Mouse (Mus musculus) heart, embryonic 14.5 days (tissue): ENCODE results near the gene Cyp17a1. TPM values are rescaled to one million over a fixed set of nuclear protein-coding genes. Genes with fewer than 3 reads are reported as not detected.

Experiments used
- ATAC-seq: fragments of 200-750 bp; cut with Nextera tagmentation; 2 replicates; pipeline ENCODE4 v1.8.0; 2017; ENCODE audit warnings: low read depth, moderate TSS enrichment; ENCODE audit not compliant: insufficient number of reproducible peaks, insufficient read depth, low FRiP score
- H3K27ac ChIP-seq, 2 experiments: fragments of 200-500 bp in 1 of 2; fragments of 300-500 bp in 1 of 2; sonication (generic) in 1 of 2; replicated peaks in 1 of 2; 2 replicates each; pipeline ENCODE4 v1.5.1; 2012 to 2014; ENCODE audit warnings: low read depth in 2 of 2, low read length in 2 of 2, control low read depth in 1 of 2, mild to moderate bottlenecking in 1 of 2, mixed read lengths in 1 of 2; ENCODE audit not compliant: control insufficient read depth in 1 of 2, insufficient read depth in 1 of 2
- H3K27me3 ChIP-seq: fragments of 300-500 bp; sonication (generic); 2 replicates; pipeline ENCODE4 v1.6.1; 2014; ENCODE audit warnings: mild to moderate bottlenecking, low read length, control low read depth; ENCODE audit not compliant: control insufficient read depth, insufficient read depth
- H3K36me3 ChIP-seq: fragments of 300-500 bp; sonication (generic); 2 replicates; pipeline ENCODE4 v1.6.1; 2014; ENCODE audit warnings: mild to moderate bottlenecking, control low read depth, low read length, mixed read lengths; ENCODE audit not compliant: control insufficient read depth, insufficient read depth
- H3K4me1 ChIP-seq, 2 experiments: fragments of 200-500 bp in 1 of 2; fragments of 300-500 bp in 1 of 2; sonication (generic) in 1 of 2; 2 replicates each; pipeline ENCODE4 v1.6.1; 2012 to 2014; ENCODE audit warnings: low read length in 2 of 2, control low read depth in 1 of 2, mixed read lengths in 1 of 2; ENCODE audit not compliant: control insufficient read depth in 2 of 2, insufficient read depth in 2 of 2
- H3K4me2 ChIP-seq: fragments of 300-500 bp; sonication (generic); 2 replicates; pipeline ENCODE4 v1.6.1; 2014; ENCODE audit warnings: mild to moderate bottlenecking, low read length
- H3K4me3 ChIP-seq, 2 experiments: fragments of 200-500 bp in 1 of 2; fragments of 300-500 bp in 1 of 2; sonication (generic) in 1 of 2; 2 replicates each; pipeline ENCODE4 v1.5.1; 2012 to 2014; ENCODE audit warnings: low read length in 2 of 2, mild to moderate bottlenecking in 2 of 2, control low read depth in 1 of 2, low read depth in 1 of 2, moderate library complexity in 1 of 2; ENCODE audit not compliant: control insufficient read depth in 1 of 2, insufficient read depth in 1 of 2
- H3K9ac ChIP-seq: fragments of 300-500 bp; sonication (generic); 2 replicates; pipeline ENCODE4 v1.6.1; 2014; ENCODE audit warnings: mild to moderate bottlenecking, low read length
- H3K9me3 ChIP-seq: fragments of 300-500 bp; sonication (generic); 2 replicates; pipeline ENCODE4 v1.6.1; 2016; ENCODE audit warnings: low read length, control low read depth; ENCODE audit not compliant: control insufficient read depth
- WGBS: fragments of 180-500 bp; shearing (Covaris S2); extraction: QIAGEN DNeasy Blood & Tissue Kit; methylation state at CpG from one replicate; pipeline ENCODE4 v1.1.7; 2014; 5-methylcytosine and 5-hydroxymethylcytosine counted together
- polyA plus RNA-seq: library from polyadenylated mRNA; unstranded; fragments of >200 nt; fragmentation: Nextera tagmentation; extraction: Ambion mirVana; gene quantifications from 2 replicates; pipeline ENCODE4 v1.2.1, GENCODE M21; 2014

The Cyp17a1 gene
- polyA plus RNA-seq, result 1.6 and 1.8 TPM in 2 replicates

GRCm38 (mm10) chr19:46672766-46673418 lies at the start of gene Cyp17a1:
Gene Cyp17a1 (minus strand): TSS chr19:46673172.
- no peak within 1 kb of the TSS for H3K4me2 ChIP-seq
- peaks cover 0 to 4% of the 10 kb centered on the region in 2 experiments; a peak in 1 of 4 replicates for H3K4me1 ChIP-seq
- H3K9ac ChIP-seq, result no peak within 1 kb of the TSS
- H3K4me3 ChIP-seq, result no peak within 1 kb of the TSS
- WGBS, result 25% methylated on average over 5 of the region's 5 CpGs
- H3K27me3 ChIP-seq, result no peaks in the 10 kb centered on the region
- no peaks in the 10 kb centered on the region for H3K9me3 ChIP-seq
- H3K27ac ChIP-seq, result no peak within 1 kb of the TSS
- H3K36me3 ChIP-seq, result no peaks in the 10 kb centered on the region
- no peak for ATAC-seq

GRCm38 (mm10) chr19:46718150-46718549 lies 45.2 kb upstream of the Cyp17a1 start:
- peaks cover 68% of the 10 kb centered on the region for H3K36me3 ChIP-seq
- peaks cover 2 to 4% of the 10 kb centered on the region in 2 experiments; a peak in 2 of 4 replicates for H3K4me1 ChIP-seq
- H3K9ac ChIP-seq, result no peak overlapping the region
- H3K27me3 ChIP-seq, result no peaks in the 10 kb centered on the region
- no peak overlapping the region for H3K27ac ChIP-seq
- no peak overlapping the region for H3K4me3 ChIP-seq
- no peak overlapping the region for H3K4me2 ChIP-seq
- peaks cover 4% of the 10 kb centered on the region; the same call in 1 of the 2 replicates for H3K9me3 ChIP-seq
- 75% methylated on average over 4 of the region's 4 CpGs for WGBS
- ATAC-seq, result no peak

GRCm38 (mm10) chr19:46715016-46715415 lies 42.0 kb upstream of the Cyp17a1 start:
- H3K4me3 ChIP-seq, result no peak overlapping the region
- 83% methylated on average over 8 of the region's 8 CpGs for WGBS
- ATAC-seq, result no peak
- H3K4me2 ChIP-seq, result no peak overlapping the region
- no peaks in the 10 kb centered on the region for H3K4me1 ChIP-seq
- peaks cover 61% of the 10 kb centered on the region for H3K36me3 ChIP-seq
- H3K9ac ChIP-seq, result no peak overlapping the region
- H3K27me3 ChIP-seq, result no peaks in the 10 kb centered on the region
- peaks cover 4% of the 10 kb centered on the region; the same call in 1 of the 2 replicates for H3K9me3 ChIP-seq
- no peak overlapping the region for H3K27ac ChIP-seq

GRCm38 (mm10) chr19:46714234-46714633 lies 41.3 kb upstream of the Cyp17a1 start:
- peaks cover 60% of the 10 kb centered on the region for H3K36me3 ChIP-seq

GRCm38 (mm10) chr19:46710614-46711013 lies 37.6 kb upstream of the Cyp17a1 start:
- ATAC-seq, result no peak
- peaks cover 10 to 19% of the 10 kb centered on the region in 2 experiments for H3K4me1 ChIP-seq
- no peak overlapping the region for H3K9ac ChIP-seq
- no peak overlapping the region for H3K4me3 ChIP-seq
- no peak overlapping the region for H3K27ac ChIP-seq
- peaks cover 41% of the 10 kb centered on the region for H3K36me3 ChIP-seq
- WGBS, result 81% methylated on average over 4 of the region's 4 CpGs
- H3K4me2 ChIP-seq, result no peak overlapping the region
- H3K27me3 ChIP-seq, result no peaks in the 10 kb centered on the region
- no peaks in the 10 kb centered on the region for H3K9me3 ChIP-seq

More at GRCm38 (mm10) chr19:46714234-46714633, 41.3 kb upstream of the Cyp17a1 start:
- H3K27me3 ChIP-seq, result no peaks in the 10 kb centered on the region
- ATAC-seq, result no peak
- no peak overlapping the region for H3K4me3 ChIP-seq
- H3K9ac ChIP-seq, result no peak overlapping the region
- H3K4me1 ChIP-seq, result no peaks in the 10 kb centered on the region
- H3K9me3 ChIP-seq, result peaks cover 4% of the 10 kb centered on the region; the same call in 1 of the 2 replicates
- H3K27ac ChIP-seq, result no peak overlapping the region
- no peak overlapping the region for H3K4me2 ChIP-seq
- 92% methylated on average over 8 of the region's 8 CpGs for WGBS

GRCm38 (mm10) chr19:46707296-46708151 lies 34.6 kb upstream of the Cyp17a1 start, which contains the start of gene As3mt:
Gene As3mt (plus strand): TSS chr19:46707458.
- Histone ChIP-seq H3K4me1 (peaks cover 10 to 19% of the 10 kb centered on the region in 2 experiments), H3K27ac (peak within 1 kb of the TSS; percentile 55), H3K4me3 (peak within 1 kb of the TSS; percentile 61 to 69), H3K9me3 (no peaks in the 10 kb centered on the region), H3K9ac (peak within 1 kb of the TSS; percentile 79), H3K36me3 (peaks cover 30% of the 10 kb centered on the region), H3K27me3 (no peaks in the 10 kb centered on the region), H3K4me2 (peak within 1 kb of the TSS; percentile 80)
- ATAC-seq, result peak; percentile 72
- 6% methylated on average over 31 of the region's 31 CpGs for WGBS

GRCm38 (mm10) chr19:46706540-46707295 lies 33.7 kb upstream of the Cyp17a1 start:
- Histone ChIP-seq H3K36me3 (peaks cover 24% of the 10 kb centered on the region), H3K4me2 (peak overlapping the region; percentile 80), H3K9ac (peak overlapping the region; percentile 79), H3K27ac (peak overlapping the region in 1 of 2 experiments; percentile 55; a peak in 2 of 4 replicates), H3K4me1 (peaks cover 10 to 19% of the 10 kb centered on the region in 2 experiments), H3K4me3 (peak overlapping the region; percentile 61 to 69), H3K27me3 (no peaks in the 10 kb centered on the region), H3K9me3 (no peaks in the 10 kb centered on the region)
- ATAC-seq, result no peak
- WGBS, result 63% methylated on average over 9 of the region's 9 CpGs
